Mouse (Mus musculus) kidney, adult 2 months (tissue): Measurements from ENCODE around the gene Ndufa8. TPM values are rescaled to one million over a fixed set of nuclear protein-coding genes. Genes with fewer than 3 reads are reported as not detected.

Source experiments
- DNase-seq: peaks from one replicate; pipeline ENCODE4 v3.0.0; 2021
- H3K27ac ChIP-seq: fragments of 200-500 bp; 2 replicates; pipeline ENCODE4 v1.5.1; 2012; ENCODE audit warnings: low read depth, low read length, control low read depth, inconsistent platforms; ENCODE audit not compliant: insufficient read depth
- H3K27me3 ChIP-seq: fragments of 200-500 bp; replicated peaks from 2 replicates; pipeline ENCODE4 v1.6.1; 2012; ENCODE audit warnings: mild to moderate bottlenecking, moderate library complexity, low read length, inconsistent platforms; ENCODE audit not compliant: control insufficient read depth, insufficient read depth
- H3K36me3 ChIP-seq: fragments of 200-500 bp; 2 replicates; pipeline ENCODE4 v1.6.1; 2012; ENCODE audit warnings: mild to moderate bottlenecking, moderate library complexity, low read length, inconsistent platforms; ENCODE audit not compliant: control insufficient read depth, insufficient read depth
- H3K4me1 ChIP-seq: fragments of 200-500 bp; 2 replicates; pipeline ENCODE4 v1.6.1; 2011; ENCODE audit warnings: low read length; ENCODE audit not compliant: control insufficient read depth, insufficient read depth
- H3K4me3 ChIP-seq: fragments of 200-500 bp; 2 replicates; pipeline ENCODE4 v1.5.1; 2011; ENCODE audit warnings: mild to moderate bottlenecking, low read depth, low read length, control low read depth; ENCODE audit not compliant: insufficient read depth
- CTCF ChIP-seq: fragments of 200-500 bp; conservative IDR thresholded peaks from 2 replicates; pipeline ENCODE4 v1.5.1; 2011; ENCODE audit warnings: low read depth, mild to moderate bottlenecking, control low read depth, low read length, moderate library complexity, mixed read lengths; ENCODE audit not compliant: insufficient read depth, insufficient read length
- POLR2A ChIP-seq: fragments of 200-500 bp; IDR thresholded peaks from one replicate; pipeline ENCODE4 v1.6.1; 2011; ENCODE audit warnings: low read depth, low read length, control low read depth
- WGBS: fragments of 180-500 bp; shearing (Covaris S2); methylation state at CpG from one replicate; pipeline ENCODE4 v1.1.7; 2018; 5-methylcytosine and 5-hydroxymethylcytosine counted together
- polyA plus RNA-seq: library from polyadenylated mRNA; depleted of rRNA; stranded (reverse); fragments of >200 nt; gene quantifications from 2 replicates; pipeline ENCODE4 v1.2.3, GENCODE M21; 2012; rRNA removed

Gene Ndufa8
- polyA plus RNA-seq, 1 experiment = 261 TPM

GRCm38 (mm10) chr2:36002188-36002587 is 47.0 kb downstream of the Ndufa8 start:
- DNase-seq = no peak
- WGBS = 44% methylated on average over 6 of the region's 6 CpGs
- TF ChIP-seq POLR2A (no peak), CTCF (no peak)

GRCm38 (mm10) chr2:36000390-36000789 is 48.8 kb downstream of the Ndufa8 start:
- Histone ChIP-seq H3K4me1 (no peaks in the 10 kb centered on the region), H3K27me3 (no peaks in the 10 kb centered on the region), H3K4me3 (no peak overlapping the region), H3K27ac (no peak overlapping the region), H3K36me3 (no peaks in the 10 kb centered on the region)
- WGBS = 55% methylated on average over 1 of the region's 1 CpGs
- no peak for DNase-seq
- TF ChIP-seq POLR2A = no peak
- no peak for TF ChIP-seq CTCF

More at GRCm38 (mm10) chr2:36002188-36002587, 47.0 kb downstream of the Ndufa8 start:
- Histone ChIP-seq H3K4me3 (no peak overlapping the region), H3K36me3 (no peaks in the 10 kb centered on the region), H3K27me3 (no peaks in the 10 kb centered on the region), H3K4me1 (no peaks in the 10 kb centered on the region), H3K27ac (no peak overlapping the region)

- H3K4me1 ChIP-seq = no peaks in the 10 kb centered on the region
- no peaks in the 10 kb centered on the region for H3K36me3 ChIP-seq
- H3K27ac ChIP-seq = no peak overlapping the region
- DNase-seq = no peak
- TF ChIP-seq CTCF = no peak
- no peak for TF ChIP-seq POLR2A
- no peaks in the 10 kb centered on the region for H3K27me3 ChIP-seq
- no peak overlapping the region for H3K4me3 ChIP-seq
Measured at GRCm38 (mm10) chr2:35999212-35999611, 50.0 kb downstream of the Ndufa8 start.

- WGBS = 85% methylated on average over 5 of the region's 5 CpGs
- Histone ChIP-seq H3K27ac (no peak overlapping the region), H3K36me3 (no peaks in the 10 kb centered on the region), H3K27me3 (no peaks in the 10 kb centered on the region), H3K4me3 (no peak overlapping the region), H3K4me1 (no peaks in the 10 kb centered on the region)
- DNase-seq = no peak
- TF ChIP-seq POLR2A = no peak
Measured at GRCm38 (mm10) chr2:35998416-35998815, 50.8 kb downstream of the Ndufa8 start.

- H3K36me3 ChIP-seq = no peaks in the 10 kb centered on the region
- H3K27ac ChIP-seq = no peak overlapping the region
- no peak for TF ChIP-seq CTCF
- 67% methylated on average over 2 of the region's 2 CpGs for WGBS
- H3K4me3 ChIP-seq = no peak overlapping the region
- H3K4me1 ChIP-seq = no peaks in the 10 kb centered on the region
- H3K27me3 ChIP-seq = no peaks in the 10 kb centered on the region
- DNase-seq = no peak
Measured at GRCm38 (mm10) chr2:35996753-35997152, 52.5 kb downstream of the Ndufa8 start.

GRCm38 (mm10) chr2:35994303-35994702 is 54.9 kb downstream of the Ndufa8 start:
- H3K27me3 ChIP-seq = no peaks in the 10 kb centered on the region
- H3K4me1 ChIP-seq = no peaks in the 10 kb centered on the region
- no peak overlapping the region for H3K27ac ChIP-seq
- no peaks in the 10 kb centered on the region for H3K36me3 ChIP-seq
- 64% methylated on average over 6 of the region's 6 CpGs for WGBS
- H3K4me3 ChIP-seq = no peak overlapping the region
- TF ChIP-seq CTCF = no peak
- no peak for TF ChIP-seq POLR2A
- no peak for DNase-seq

GRCm38 (mm10) chr2:35993481-35993880 is 55.7 kb downstream of the Ndufa8 start:
- TF ChIP-seq POLR2A (no peak), CTCF (no peak)
- H3K36me3 ChIP-seq = no peaks in the 10 kb centered on the region
- WGBS = 70% methylated on average over 2 of the region's 2 CpGs
- H3K27ac ChIP-seq = no peak overlapping the region
- H3K4me3 ChIP-seq = no peak overlapping the region
- DNase-seq = no peak
- H3K27me3 ChIP-seq = no peaks in the 10 kb centered on the region
- H3K4me1 ChIP-seq = no peaks in the 10 kb centered on the region

GRCm38 (mm10) chr2:35992259-35992658 is 56.9 kb downstream of the Ndufa8 start:
- H3K4me3 ChIP-seq = no peak overlapping the region
- DNase-seq = no peak
- H3K27ac ChIP-seq = no peak overlapping the region
- H3K36me3 ChIP-seq = no peaks in the 10 kb centered on the region
- no peaks in the 10 kb centered on the region for H3K27me3 ChIP-seq
- no peaks in the 10 kb centered on the region for H3K4me1 ChIP-seq
- no peak for TF ChIP-seq CTCF
- TF ChIP-seq POLR2A = no peak
- 89% methylated on average over 3 of the region's 3 CpGs for WGBS

Other genes starting within 250 kb of the Ndufa8 start
- gene Ttll11, start 69.5 kb downstream of the Ndufa8 start, polyA plus RNA-seq = 0.41 and 0.84 TPM in 2 replicates
- 0.61 and 1.7 TPM in 2 replicates for gene Morn5, start 52 bp upstream of the Ndufa8 start, polyA plus RNA-seq
- 1.4 and 1.7 TPM in 2 replicates for gene Lhx6, start 56.0 kb upstream of the Ndufa8 start, polyA plus RNA-seq
- gene Mrrf, start 87.0 kb upstream of the Ndufa8 start, polyA plus RNA-seq = 54.0 and 65.1 TPM in 2 replicates
- 10.9 and 15.2 TPM in 2 replicates for gene Rbm18, start 87.4 kb upstream of the Ndufa8 start, polyA plus RNA-seq
- 25.6 and 28.2 TPM in 2 replicates for gene Ptgs1, start 181.0 kb upstream of the Ndufa8 start, polyA plus RNA-seq